Mouse (Mus musculus): ENCODE measurements around the gene Snw1.

DNA sequence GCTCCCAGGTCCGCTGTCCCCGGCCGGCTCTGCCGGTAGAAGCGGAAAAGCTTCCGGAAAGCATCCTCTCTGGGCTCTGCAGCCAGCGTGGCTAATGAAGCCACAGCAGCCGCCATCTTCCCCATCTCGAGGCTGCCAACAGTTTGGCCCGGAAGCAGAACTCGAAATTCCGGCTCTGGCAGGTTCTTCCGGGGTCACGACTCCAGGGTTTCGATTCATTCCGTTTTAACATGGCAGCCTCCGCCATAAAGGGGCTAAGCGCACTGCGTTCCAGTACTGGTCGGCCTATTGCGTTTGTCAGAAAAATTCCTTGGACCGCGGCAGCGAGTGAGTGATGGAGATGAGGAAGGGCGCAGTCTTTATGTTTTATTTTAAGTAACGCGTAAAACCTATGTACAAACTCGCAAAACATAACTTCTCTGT is 28.4 kb downstream of the Snw1 start, which contains the start of the genes Slirp and Alkbh1:
- TF ChIP-seq CTCF (IDR thresholded peaks at IDR 0.05; ENCODE audit: low read depth, low read length) (no peak), POLR2A (IDR thresholded peaks at IDR 0.05; ENCODE audit: insufficient read depth, low read length) (no peak), EP300 (IDR thresholded peaks at IDR 0.05; ENCODE audit: insufficient read depth, low read depth, low read length) (0 out of 2 replicates have a peak, but pooled peaks have one; percentile 25)

Measured in ES-Bruce4 (cell line).